Mouse (Mus musculus) midbrain, embryonic 15.5 days (tissue): ENCODE data around the gene Klhl6. TPM values are rescaled to one million over a fixed set of nuclear protein-coding genes. Genes with fewer than 3 reads are reported as not detected.

ENCODE experiments used
- ATAC-seq: fragments of 200-750 bp; cut with Nextera tagmentation; replicated peaks from 2 replicates; pipeline ENCODE4 v1.8.0; 2017; ENCODE audit warnings: moderate TSS enrichment
- H3K27ac ChIP-seq: fragments of 300-500 bp; sonication (generic); 2 replicates; pipeline ENCODE4 v1.5.1; 2015; ENCODE audit warnings: mild to moderate bottlenecking, inconsistent platforms
- H3K27me3 ChIP-seq: fragments of 300-500 bp; sonication (generic); replicated peaks from 2 replicates; pipeline ENCODE4 v1.6.1; 2015; ENCODE audit warnings: inconsistent platforms
- H3K36me3 ChIP-seq: fragments of 300-500 bp; sonication (generic); replicated peaks from 2 replicates; pipeline ENCODE4 v1.6.1; 2015; ENCODE audit warnings: inconsistent platforms
- H3K4me1 ChIP-seq: fragments of 300-500 bp; sonication (generic); 2 replicates; pipeline ENCODE4 v1.6.1; 2015; ENCODE audit warnings: inconsistent platforms
- H3K4me2 ChIP-seq: fragments of 300-500 bp; sonication (generic); 2 replicates; pipeline ENCODE4 v1.6.1; 2015; ENCODE audit warnings: inconsistent platforms, mild to moderate bottlenecking, moderate library complexity
- H3K4me3 ChIP-seq: fragments of 300-500 bp; sonication (generic); 2 replicates; pipeline ENCODE4 v1.5.1; 2015; ENCODE audit warnings: mild to moderate bottlenecking, inconsistent platforms
- H3K9ac ChIP-seq: fragments of 300-500 bp; sonication (generic); 2 replicates; pipeline ENCODE4 v1.6.1; 2015; ENCODE audit warnings: mild to moderate bottlenecking, inconsistent platforms
- H3K9me3 ChIP-seq: fragments of 300-500 bp; sonication (generic); 2 replicates; pipeline ENCODE4 v1.6.1; 2016; ENCODE audit warnings: inconsistent platforms
- WGBS: fragments of 180-500 bp; shearing (Covaris S2); methylation state at CpG from one replicate; pipeline ENCODE4 v1.1.7; 2015; ENCODE audit warnings: mixed read lengths; 5-methylcytosine and 5-hydroxymethylcytosine counted together
- polyA plus RNA-seq: library from polyadenylated mRNA; unstranded; fragments of >200 nt; fragmentation: Nextera tagmentation; extraction: Ambion mirVana; gene quantifications from 2 replicates; pipeline ENCODE4 v1.2.1, GENCODE M21; 2015

The Klhl6 gene
- polyA plus RNA-seq, 1 experiment from 2014 or later: 4.0 TPM

DNA sequence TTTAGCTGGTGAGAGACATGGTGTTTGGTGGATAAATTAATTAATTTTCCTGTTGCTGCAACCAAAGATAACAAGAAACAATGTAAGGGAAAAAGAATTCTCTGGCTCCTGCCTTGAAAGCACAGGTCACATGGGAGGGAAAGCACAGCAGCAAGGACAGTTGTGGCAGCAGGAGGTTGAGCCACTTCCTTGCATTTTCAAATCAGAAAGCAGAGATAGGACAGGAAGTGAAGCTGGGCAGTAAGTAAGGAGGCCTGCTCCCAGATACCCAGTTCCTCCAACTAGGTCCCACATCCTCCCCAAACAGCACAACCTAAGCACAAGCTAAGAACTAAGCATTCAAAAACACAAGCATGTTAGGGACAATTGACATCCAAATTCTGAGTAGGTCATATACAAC lies 15.9 kb downstream of the Klhl6 start:
- no peak overlapping the region for H3K27ac ChIP-seq
- H3K36me3 ChIP-seq: no peaks in the 10 kb centered on the region
- ATAC-seq: no peak
- no peaks in the 10 kb centered on the region for H3K9me3 ChIP-seq
- H3K4me3 ChIP-seq: no peak overlapping the region
- H3K4me2 ChIP-seq: no peak overlapping the region
- no peaks in the 10 kb centered on the region for H3K27me3 ChIP-seq
- no peak overlapping the region for H3K9ac ChIP-seq
- no peaks in the 10 kb centered on the region for H3K4me1 ChIP-seq

DNA sequence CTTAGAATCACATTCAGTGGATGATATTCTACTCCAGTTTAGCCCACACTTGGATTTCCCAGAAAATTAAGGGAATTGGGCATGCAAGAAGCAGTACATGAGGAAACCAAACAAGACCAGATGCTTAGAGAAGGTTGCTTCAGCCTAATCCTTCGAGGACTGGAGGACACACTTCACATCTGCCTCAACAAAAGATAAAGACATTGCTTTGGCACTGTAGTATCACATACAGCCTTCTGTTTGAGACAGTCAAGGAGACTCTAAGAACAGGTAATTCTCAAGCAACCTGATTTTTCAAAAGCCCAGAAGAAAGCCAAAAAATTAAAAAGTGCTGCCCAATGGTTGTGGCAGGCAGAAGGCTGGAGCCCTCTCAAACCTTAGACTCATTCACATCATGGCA lies 16.4 kb downstream of the Klhl6 start:
- Histone ChIP-seq H3K27ac (no peak overlapping the region), H3K4me2 (no peak overlapping the region), H3K4me1 (no peaks in the 10 kb centered on the region), H3K9me3 (no peaks in the 10 kb centered on the region), H3K36me3 (no peaks in the 10 kb centered on the region), H3K9ac (no peak overlapping the region), H3K4me3 (no peak overlapping the region), H3K27me3 (no peaks in the 10 kb centered on the region)
- 76% methylated on average over 1 of the region's 1 CpGs for WGBS
- ATAC-seq: no peak

GRCm38 (mm10) chr16:19962951-19963350 lies 19.9 kb downstream of the Klhl6 start:
- no peak overlapping the region for H3K9ac ChIP-seq
- no peaks in the 10 kb centered on the region for H3K9me3 ChIP-seq
- no peaks in the 10 kb centered on the region for H3K36me3 ChIP-seq
- ATAC-seq: no peak
- no peaks in the 10 kb centered on the region for H3K4me1 ChIP-seq
- no peaks in the 10 kb centered on the region for H3K27me3 ChIP-seq
- H3K4me3 ChIP-seq: no peak overlapping the region
- 94% methylated on average over 3 of the region's 3 CpGs for WGBS
- no peak overlapping the region for H3K4me2 ChIP-seq
- no peak overlapping the region for H3K27ac ChIP-seq

GRCm38 (mm10) chr16:19961070-19961469 lies 21.8 kb downstream of the Klhl6 start:
- Histone ChIP-seq H3K27ac (no peak overlapping the region), H3K4me1 (no peaks in the 10 kb centered on the region), H3K4me2 (no peak overlapping the region), H3K9ac (no peak overlapping the region), H3K9me3 (no peaks in the 10 kb centered on the region), H3K36me3 (no peaks in the 10 kb centered on the region), H3K4me3 (no peak overlapping the region), H3K27me3 (no peaks in the 10 kb centered on the region)
- ATAC-seq: no peak
- WGBS: 93% methylated on average over 2 of the region's 2 CpGs

GRCm38 (mm10) chr16:19960407-19961058 lies 22.3 kb downstream of the Klhl6 start:
- no peak overlapping the region for H3K9ac ChIP-seq
- no peak overlapping the region for H3K27ac ChIP-seq
- 75% methylated on average over 4 of the region's 4 CpGs for WGBS
- H3K27me3 ChIP-seq: no peaks in the 10 kb centered on the region
- H3K4me2 ChIP-seq: no peak overlapping the region
- H3K4me3 ChIP-seq: no peak overlapping the region
- H3K4me1 ChIP-seq: no peaks in the 10 kb centered on the region
- no peaks in the 10 kb centered on the region for H3K9me3 ChIP-seq
- H3K36me3 ChIP-seq: no peaks in the 10 kb centered on the region
- ATAC-seq: no peak

GRCm38 (mm10) chr16:19957051-19957450 lies 25.8 kb downstream of the Klhl6 start:
- H3K4me2 ChIP-seq: no peak overlapping the region
- no peaks in the 10 kb centered on the region for H3K9me3 ChIP-seq
- H3K4me1 ChIP-seq: no peaks in the 10 kb centered on the region
- ATAC-seq: no peak
- no peak overlapping the region for H3K4me3 ChIP-seq
- H3K9ac ChIP-seq: no peak overlapping the region
- no peaks in the 10 kb centered on the region for H3K27me3 ChIP-seq
- H3K27ac ChIP-seq: no peak overlapping the region
- WGBS: 82% methylated on average over 5 of the region's 5 CpGs
- H3K36me3 ChIP-seq: no peaks in the 10 kb centered on the region

DNA sequence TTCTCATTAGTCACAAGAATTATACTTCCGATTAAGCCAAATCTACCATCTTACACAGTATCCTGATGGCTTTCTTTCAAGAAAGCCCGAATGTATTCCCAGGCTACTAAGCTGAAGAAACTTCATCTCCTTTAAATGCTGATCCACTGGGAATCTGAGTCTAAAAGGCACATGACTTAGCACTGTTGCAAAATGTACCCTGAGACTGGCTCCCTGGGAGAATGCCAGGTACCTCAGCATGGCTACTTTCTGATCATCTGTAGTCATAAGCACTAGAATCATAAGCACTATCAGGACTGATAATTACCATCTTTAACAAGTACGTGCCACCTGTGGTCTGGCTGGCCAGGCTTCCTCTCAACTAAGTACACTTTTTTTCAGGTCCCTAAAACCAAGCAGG lies 35.5 kb downstream of the Klhl6 start:
- no peak overlapping the region for H3K4me3 ChIP-seq
- H3K4me1 ChIP-seq: no peaks in the 10 kb centered on the region
- no peaks in the 10 kb centered on the region for H3K9me3 ChIP-seq
- no peak overlapping the region for H3K4me2 ChIP-seq
- no peak overlapping the region for H3K27ac ChIP-seq
- no peaks in the 10 kb centered on the region for H3K36me3 ChIP-seq
- H3K9ac ChIP-seq: no peak overlapping the region
- no peaks in the 10 kb centered on the region for H3K27me3 ChIP-seq
- 91% methylated on average over 3 of the region's 3 CpGs for WGBS
- no peak for ATAC-seq

GRCm38 (mm10) chr16:19946578-19947298 lies 36.1 kb downstream of the Klhl6 start:
- Histone ChIP-seq H3K9me3 (no peaks in the 10 kb centered on the region), H3K9ac (no peak overlapping the region), H3K4me3 (no peak overlapping the region), H3K4me1 (no peaks in the 10 kb centered on the region), H3K27me3 (no peaks in the 10 kb centered on the region), H3K27ac (no peak overlapping the region), H3K36me3 (no peaks in the 10 kb centered on the region), H3K4me2 (no peak overlapping the region)
- ATAC-seq: no peak
- 86% methylated on average over 11 of the region's 11 CpGs for WGBS

DNA sequence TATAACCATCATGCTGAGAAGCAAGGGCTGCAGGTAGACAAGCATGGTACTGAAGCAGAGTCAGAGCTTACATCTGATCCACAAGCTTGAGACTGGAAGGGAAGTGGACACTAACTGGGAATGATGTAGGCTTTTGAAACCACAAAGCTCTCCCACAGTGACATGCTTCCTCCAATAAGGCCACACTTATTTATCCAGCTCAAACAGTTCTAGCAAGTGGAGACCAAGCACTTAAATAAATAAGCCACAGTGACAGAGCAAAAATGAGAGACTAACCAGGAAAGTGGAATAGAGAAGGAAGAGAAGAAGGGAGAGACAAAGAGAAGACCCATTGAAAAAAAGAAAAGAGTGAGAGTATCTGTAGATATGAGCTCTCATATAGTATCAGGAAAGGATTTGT lies 62.0 kb downstream of the Klhl6 start:
- H3K4me2 ChIP-seq: no peak overlapping the region
- no peaks in the 10 kb centered on the region for H3K4me1 ChIP-seq
- no peak overlapping the region for H3K9ac ChIP-seq
- H3K4me3 ChIP-seq: no peak overlapping the region
- H3K27me3 ChIP-seq: no peaks in the 10 kb centered on the region
- no peaks in the 10 kb centered on the region for H3K9me3 ChIP-seq
- no peak overlapping the region for H3K27ac ChIP-seq
- H3K36me3 ChIP-seq: no peaks in the 10 kb centered on the region
- ATAC-seq: no peak

GRCm38 (mm10) chr16:19918286-19918685 lies 64.6 kb downstream of the Klhl6 start:
- Histone ChIP-seq H3K9me3 (no peaks in the 10 kb centered on the region), H3K9ac (no peak overlapping the region), H3K4me2 (no peak overlapping the region), H3K27me3 (no peaks in the 10 kb centered on the region), H3K4me1 (no peaks in the 10 kb centered on the region), H3K36me3 (no peaks in the 10 kb centered on the region), H3K27ac (no peak overlapping the region), H3K4me3 (no peak overlapping the region)
- ATAC-seq: no peak
- WGBS: 88% methylated on average over 1 of the region's 1 CpGs

DNA sequence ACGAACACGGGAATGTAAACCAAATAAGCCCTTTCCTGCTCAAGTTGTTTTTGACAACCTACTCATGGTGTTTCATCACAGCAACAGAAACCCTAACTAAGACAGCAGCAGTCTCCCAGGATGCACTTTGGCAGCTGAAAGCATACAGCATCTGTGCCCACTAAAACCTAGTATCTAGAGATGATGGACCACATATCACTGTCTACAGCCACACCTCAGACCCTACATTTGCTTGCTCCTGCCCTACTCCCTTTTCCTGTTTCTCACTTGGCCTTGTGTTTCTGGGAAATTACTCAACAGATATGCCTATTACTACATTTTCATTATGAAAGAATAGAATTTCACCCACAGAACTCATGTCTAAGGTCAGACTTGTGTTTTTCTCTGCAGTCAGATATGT lies 70.3 kb downstream of the Klhl6 start:
- no peak for ATAC-seq
- 81% methylated on average over 2 of the region's 2 CpGs for WGBS
- Histone ChIP-seq H3K9ac (no peak overlapping the region), H3K4me1 (no peaks in the 10 kb centered on the region), H3K27ac (no peak overlapping the region), H3K36me3 (no peaks in the 10 kb centered on the region), H3K9me3 (no peaks in the 10 kb centered on the region), H3K27me3 (no peaks in the 10 kb centered on the region), H3K4me3 (no peak overlapping the region), H3K4me2 (no peak overlapping the region)

- WGBS: 62% methylated on average over 3 of the region's 3 CpGs
- Histone ChIP-seq H3K27me3 (no peaks in the 10 kb centered on the region), H3K36me3 (no peaks in the 10 kb centered on the region), H3K4me2 (no peak overlapping the region), H3K27ac (no peak overlapping the region), H3K9me3 (no peaks in the 10 kb centered on the region), H3K9ac (no peak overlapping the region), H3K4me3 (no peak overlapping the region), H3K4me1 (no peaks in the 10 kb centered on the region)
- no peak for ATAC-seq
Measured at GRCm38 (mm10) chr16:19908291-19908690, 74.5 kb downstream of the Klhl6 start.

DNA sequence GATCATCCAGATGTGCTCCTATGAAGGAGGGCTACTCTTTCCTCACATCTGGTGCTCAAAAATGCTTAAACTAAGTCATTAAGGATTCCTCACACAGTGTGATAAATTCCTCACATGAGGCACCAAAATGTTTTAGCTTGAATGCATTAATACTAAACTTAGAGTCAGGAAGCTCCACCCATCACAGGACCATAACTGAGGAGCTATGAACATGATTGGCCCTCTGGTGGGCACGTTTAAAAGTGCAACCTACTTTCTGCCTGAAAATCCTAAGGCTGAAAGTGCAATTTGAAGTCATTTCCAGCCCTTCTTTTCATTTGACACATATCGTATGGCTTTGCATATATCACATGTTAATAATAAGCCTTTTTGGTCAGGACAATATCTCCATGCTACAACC lies 75.7 kb downstream of the Klhl6 start:
- no peaks in the 10 kb centered on the region for H3K36me3 ChIP-seq
- no peaks in the 10 kb centered on the region for H3K9me3 ChIP-seq
- no peak overlapping the region for H3K4me2 ChIP-seq
- no peaks in the 10 kb centered on the region for H3K27me3 ChIP-seq
- ATAC-seq: no peak
- WGBS: 38% methylated on average over 2 of the region's 2 CpGs
- H3K4me3 ChIP-seq: no peak overlapping the region
- H3K4me1 ChIP-seq: no peaks in the 10 kb centered on the region
- no peak overlapping the region for H3K27ac ChIP-seq
- no peak overlapping the region for H3K9ac ChIP-seq
